Mouse (Mus musculus) macrophage (primary cell): ENCODE measurements around the gene Hip1. TPM values are rescaled to one million over a fixed set of nuclear protein-coding genes. Genes with fewer than 3 reads are reported as not detected.
"Not testable (repeated sequence)": the region's sequence is repeated elsewhere in the genome, so short reads cannot be mapped to it uniquely, and the experiment has no call there.

Experiments used
- H3K27ac ChIP-seq: fragments of 350-480 bp; formaldehyde crosslinking; 2 replicates; pipeline ENCODE4 v1.9.0; 2021
- H3K36me3 ChIP-seq: fragments of 350-480 bp; formaldehyde crosslinking; 2 replicates; pipeline ENCODE4 v1.9.0; 2021; ENCODE audit errors: inconsistent target
- H3K4me3 ChIP-seq: fragments of 350-480 bp; formaldehyde crosslinking; 2 replicates; pipeline ENCODE4 v1.9.0; 2021; ENCODE audit errors: inconsistent target
- H3K79me2 ChIP-seq: fragments of 350-480 bp; formaldehyde crosslinking; 2 replicates; pipeline ENCODE4 v1.9.0; 2021; ENCODE audit errors: inconsistent target
- WGBS: methylation state at CpG from one replicate; pipeline ENCODE4 v1.1.7; 2026; ENCODE audit warnings: inconsistent platforms; ENCODE audit not compliant: missing documents; 5-methylcytosine and 5-hydroxymethylcytosine counted together
- polyA plus RNA-seq: library from polyadenylated mRNA; stranded (reverse); fragments of 250-400 nt; gene quantifications from 3 replicates; pipeline ENCODE4 v1.2.4, GENCODE M21; 2018; ENCODE audit warnings: inconsistent platforms

Hip1 gene
- polyA plus RNA-seq, 1 experiment from 2014 or later = 70.5 TPM

- no peak overlapping the region for H3K27ac ChIP-seq
- no peak overlapping the region for H3K4me3 ChIP-seq
- WGBS = 4% methylated on average over 2 of the region's 2 CpGs
- H3K36me3 ChIP-seq = no peaks in the 10 kb centered on the region
- H3K79me2 ChIP-seq = no peaks in the 10 kb centered on the region
Measured at GRCm38 (mm10) chr5:135400244-135400643, 144.7 kb downstream of the Hip1 start.

- Histone ChIP-seq H3K79me2 (no peaks in the 10 kb centered on the region), H3K27ac (no peak overlapping the region), H3K36me3 (no peaks in the 10 kb centered on the region), H3K4me3 (no peak overlapping the region)
- 85% methylated on average over 6 of the region's 6 CpGs for WGBS
Measured at GRCm38 (mm10) chr5:135399382-135399781, 145.5 kb downstream of the Hip1 start.

DNA sequence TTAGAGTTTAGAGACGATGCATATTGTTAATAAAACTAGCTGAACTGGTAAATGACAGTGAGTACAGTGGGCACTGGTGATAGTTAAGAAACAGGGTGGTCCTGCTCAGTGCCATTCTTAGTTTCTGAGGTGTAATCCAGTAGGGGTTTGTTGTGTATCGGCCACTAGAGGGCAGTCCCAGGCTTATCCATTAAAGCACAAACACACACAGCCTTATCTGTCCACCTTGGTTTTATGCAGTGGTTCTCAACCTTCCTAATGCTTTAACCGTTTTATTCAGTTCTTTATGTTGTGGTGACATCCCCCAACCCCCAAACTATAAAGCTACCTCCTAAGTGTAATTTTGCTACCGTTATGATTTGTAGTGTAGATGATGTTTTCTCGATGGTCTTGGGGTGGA, 149.1 kb downstream of the Hip1 start:
- H3K4me3 ChIP-seq = no peak overlapping the region
- H3K27ac ChIP-seq = no peak overlapping the region
- 47% methylated on average over 5 of the region's 5 CpGs for WGBS
- peaks cover 30% of the 10 kb centered on the region for H3K79me2 ChIP-seq
- H3K36me3 ChIP-seq = peaks cover 11% of the 10 kb centered on the region; the same call in 1 of the 2 replicates

GRCm38 (mm10) chr5:135394004-135394823, 150.7 kb downstream of the Hip1 start, which contains the start of gene Pom121:
Gene Pom121 (minus strand): TSS chr5:135394546.
- H3K4me3 ChIP-seq = peak within 1 kb of the TSS; percentile 50
- under 1% methylated on average over 98 of the region's 110 CpGs for WGBS
- H3K36me3 ChIP-seq = peaks cover 20% of the 10 kb centered on the region; the same call in 1 of the 2 replicates
- peak within 1 kb of the TSS; percentile 36 for H3K27ac ChIP-seq
- H3K79me2 ChIP-seq = peaks cover 46% of the 10 kb centered on the region

DNA sequence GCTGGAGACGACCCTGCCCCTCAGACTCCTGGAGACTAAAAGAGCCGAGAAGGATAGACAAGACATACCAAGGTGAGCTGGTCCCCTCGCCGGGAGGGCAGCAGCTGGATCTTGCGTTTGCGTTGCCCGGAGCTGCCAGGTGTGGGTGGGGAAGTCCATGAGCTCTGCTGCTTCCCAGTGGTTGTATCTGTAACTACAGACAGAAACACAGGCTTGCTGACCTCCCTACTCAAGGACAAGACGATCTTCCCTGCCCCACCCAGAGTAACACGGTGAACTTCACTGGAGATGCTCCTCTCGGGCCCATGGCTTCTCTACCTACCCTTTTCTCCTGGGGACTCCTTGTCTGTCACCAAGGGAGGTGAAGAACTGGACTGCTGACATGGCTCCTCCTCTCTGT, 161.1 kb downstream of the Hip1 start:
- H3K27ac ChIP-seq = no peak overlapping the region
- peaks cover 88% of the 10 kb centered on the region for H3K36me3 ChIP-seq
- no peak overlapping the region for H3K4me3 ChIP-seq
- WGBS = 92% methylated on average over 10 of the region's 10 CpGs
- H3K79me2 ChIP-seq = peaks cover 7% of the 10 kb centered on the region; the same call in 1 of the 2 replicates

DNA sequence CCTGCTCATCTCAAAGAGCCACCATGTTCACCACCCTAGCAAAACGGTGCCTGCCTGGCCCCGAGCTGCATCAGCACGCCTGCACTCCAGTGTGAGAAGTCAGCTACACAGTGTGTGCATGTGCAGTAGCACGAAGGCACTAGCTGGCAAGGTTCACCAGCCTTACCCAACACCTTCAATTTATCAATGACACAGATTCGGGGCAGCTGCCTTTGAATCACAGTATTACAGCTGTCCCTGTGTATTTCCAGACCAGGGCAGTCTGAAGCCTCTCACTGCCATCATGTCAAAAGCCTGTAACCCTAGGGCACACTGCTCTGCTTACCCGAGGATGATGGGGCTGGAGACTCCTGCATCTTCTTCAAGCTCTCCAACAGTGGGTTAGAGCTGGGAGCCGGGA, 162.2 kb downstream of the Hip1 start:
- H3K4me3 ChIP-seq = no peak overlapping the region
- H3K79me2 ChIP-seq = peaks cover under 1% of the 10 kb centered on the region; the same call in 1 of the 2 replicates
- H3K27ac ChIP-seq = no peak overlapping the region
- WGBS = 92% methylated on average over 7 of the region's 7 CpGs
- H3K36me3 ChIP-seq = peaks cover 89% of the 10 kb centered on the region

- Histone ChIP-seq H3K79me2 (no peaks in the 10 kb centered on the region), H3K27ac (no peak overlapping the region), H3K4me3 (no peak overlapping the region), H3K36me3 (peaks cover 86% of the 10 kb centered on the region)
- 95% methylated on average over 10 of the region's 10 CpGs for WGBS
Measured at GRCm38 (mm10) chr5:135381356-135381925, 163.5 kb downstream of the Hip1 start.

- WGBS = 91% methylated on average over 4 of the region's 4 CpGs
- Histone ChIP-seq H3K27ac (no peak overlapping the region), H3K36me3 (peaks cover 93% of the 10 kb centered on the region), H3K79me2 (no peaks in the 10 kb centered on the region), H3K4me3 (no peak overlapping the region)
Measured at GRCm38 (mm10) chr5:135380681-135381080, 164.2 kb downstream of the Hip1 start.

DNA sequence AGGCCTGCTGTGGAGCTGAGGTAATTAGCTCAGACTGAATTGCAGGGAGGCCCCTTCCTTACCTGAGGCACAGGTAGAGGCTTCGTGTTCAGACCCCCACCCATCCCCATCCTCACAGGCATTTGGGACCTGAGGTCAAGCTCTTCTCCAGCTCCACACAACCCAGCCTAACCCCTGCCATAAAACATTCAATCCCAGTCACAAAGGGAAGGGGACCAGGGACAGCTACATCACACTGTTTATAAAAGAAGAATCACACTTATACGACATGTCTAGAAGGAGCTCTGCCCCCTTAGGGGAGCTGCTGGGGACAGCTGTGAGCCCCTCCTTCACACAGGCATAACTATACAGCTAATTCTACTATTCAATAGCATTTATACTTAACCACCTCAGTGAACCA, 168.6 kb downstream of the Hip1 start:
- 84% methylated on average over 2 of the region's 2 CpGs for WGBS
- no peak overlapping the region for H3K4me3 ChIP-seq
- no peak overlapping the region for H3K27ac ChIP-seq
- peaks cover 71% of the 10 kb centered on the region for H3K36me3 ChIP-seq
- no peaks in the 10 kb centered on the region for H3K79me2 ChIP-seq

- Histone ChIP-seq H3K36me3 (peaks cover 59% of the 10 kb centered on the region), H3K4me3 (no peak overlapping the region), H3K79me2 (peaks cover 6% of the 10 kb centered on the region; the same call in 1 of the 2 replicates), H3K27ac (no peak overlapping the region)
- WGBS = 61% methylated on average over 8 of the region's 8 CpGs
Measured at GRCm38 (mm10) chr5:135375167-135375566, 169.8 kb downstream of the Hip1 start.

DNA sequence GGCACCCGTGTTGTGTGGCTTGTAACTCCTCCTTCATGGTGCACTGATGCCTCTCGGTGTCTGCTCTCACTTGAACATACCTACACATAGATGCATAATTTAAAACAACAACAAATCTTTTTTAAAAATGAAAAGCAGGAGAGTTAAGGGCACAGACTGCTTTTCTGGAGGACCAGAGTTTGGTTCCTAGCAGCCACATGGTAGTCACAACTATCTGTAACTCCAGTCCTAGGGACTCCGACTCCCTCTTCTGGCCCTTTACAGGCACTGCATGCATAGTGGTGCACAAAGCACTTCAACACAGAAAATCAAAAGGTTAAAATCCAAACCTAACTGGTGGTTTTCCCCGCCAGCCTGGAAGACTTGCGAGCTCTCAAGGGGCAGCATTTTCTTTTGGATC, 171.3 kb downstream of the Hip1 start:
- H3K79me2 ChIP-seq = peaks cover 7% of the 10 kb centered on the region; the same call in 1 of the 2 replicates
- H3K36me3 ChIP-seq = peaks cover 44% of the 10 kb centered on the region
- 95% methylated on average over 5 of the region's 5 CpGs for WGBS

GRCm38 (mm10) chr5:135371195-135371594, 173.7 kb downstream of the Hip1 start:
- 91% methylated on average over 10 of the region's 13 CpGs for WGBS
- Histone ChIP-seq H3K36me3 (peaks cover 23% of the 10 kb centered on the region), H3K27ac (no peak overlapping the region), H3K4me3 (no peak overlapping the region), H3K79me2 (peaks cover 7% of the 10 kb centered on the region; the same call in 1 of the 2 replicates)

More for the DNA sequence above, 171.3 kb downstream of the Hip1 start:
- Histone ChIP-seq H3K4me3 (no peak overlapping the region), H3K27ac (no peak overlapping the region)

- Histone ChIP-seq H3K79me2 (peaks cover 7% of the 10 kb centered on the region; the same call in 1 of the 2 replicates), H3K27ac (peak within 1 kb of the TSS; percentile 73), H3K4me3 (peak within 1 kb of the TSS; percentile 72), H3K36me3 (peaks cover 11% of the 10 kb centered on the region)
- 1% methylated on average over 64 of the region's 64 CpGs for WGBS
Measured at GRCm38 (mm10) chr5:135369787-135370654, 174.9 kb downstream of the Hip1 start, which contains the start of gene Nsun5. Gene Nsun5 (plus strand): TSS chr5:135369953.

- not testable (repeated sequence) for H3K79me2 ChIP-seq, H3K36me3 ChIP-seq
- Histone ChIP-seq H3K27ac (peak overlapping the region; percentile 73), H3K4me3 (peak overlapping the region; percentile 72)
- WGBS = 64% methylated on average over 7 of the region's 9 CpGs
Measured at GRCm38 (mm10) chr5:135369196-135369595, 175.7 kb downstream of the Hip1 start.
